Comparison of ENCODE assay signal across 12 mouse cellular contexts in the genomic region with DNA sequence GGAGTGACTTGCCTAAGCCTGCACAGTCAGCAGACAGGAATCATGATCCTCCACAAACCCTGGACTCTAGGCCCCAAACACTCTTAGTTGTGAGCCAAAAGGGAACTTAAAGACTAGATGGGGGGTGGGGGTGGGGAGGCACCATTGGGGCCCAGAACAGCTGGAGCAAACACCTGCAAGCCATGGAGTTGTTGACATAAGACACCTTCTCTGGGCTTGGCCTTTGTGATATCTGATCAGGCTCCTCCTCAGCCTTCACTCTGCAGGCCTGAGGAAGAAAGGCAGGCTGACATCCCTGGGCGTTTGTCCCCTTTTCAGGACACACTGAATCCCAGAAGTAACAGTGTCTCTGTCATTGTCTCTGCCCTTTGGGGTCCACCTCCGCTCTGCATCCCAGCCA. TPM values are rescaled to one million over a fixed set of nuclear protein-coding genes. Genes with fewer than 3 reads are reported as not detected.
DNase-seq lines count a peak whose midpoint lies in the region; ATAC-seq and TF ChIP-seq lines count a peak whose summit lies in the region.
"Had no signal": no experiment of that assay in that cellular context is flagged by ENCODE, and none has a peak within 500 bp of the region (broad histone marks: within the 10 kb centered on the region; RNA-seq: fewer than 3 reads in every experiment).

No protein-coding gene starts in this region.

- intact Hi-C loops in gastrocnemius, postnatal 14 days (cut with DNase I; ENCODE audit: low total_unique reads): no loop called here

- TF ChIP-seq CTCF in hindbrain, postnatal 0 days (IDR thresholded peaks at IDR 0.05; ENCODE audit: low read depth): no peak
- no peak for TF ChIP-seq CTCF in thymus, adult 2 months (IDR thresholded peaks at IDR 0.05; ENCODE audit: borderline replicate concordance, control insufficient read depth, extremely low read depth, insufficient read depth, low read length, poor library complexity)
- TF ChIP-seq CTCF in intestine, postnatal 0 days (IDR thresholded peaks at IDR 0.05; ENCODE audit: low read depth): no peak

- H3K36me3 ChIP-seq in hindbrain, embryonic 12.5 days: no peaks in the 10 kb centered on the region
- H3K36me3 ChIP-seq in hindbrain, postnatal 0 days (ENCODE audit: insufficient read depth, low read length): no peaks in the 10 kb centered on the region
- H3K36me3 ChIP-seq in thymus, adult 2 months (ENCODE audit: control insufficient read depth, insufficient read depth, low read length): no peaks in the 10 kb centered on the region
- H3K36me3 ChIP-seq in intestine, postnatal 0 days (ENCODE audit: control insufficient read depth, insufficient read depth): no peaks in the 10 kb centered on the region

- H3K4me3 ChIP-seq in hindbrain, embryonic 12.5 days: no peak overlapping the region
- H3K4me3 ChIP-seq in hindbrain, postnatal 0 days (ENCODE audit: low read length): no peak overlapping the region
- no peak overlapping the region for H3K4me3 ChIP-seq in thymus, adult 2 months (ENCODE audit: control insufficient read depth, insufficient read depth, low read length)
- H3K4me3 ChIP-seq in intestine, postnatal 0 days (ENCODE audit: low read depth, low read length): no peak overlapping the region
- H3K4me3 ChIP-seq: gastrocnemius, adult 2 months had no signal

- H3K27ac ChIP-seq in hindbrain, embryonic 12.5 days: peak overlapping the region; percentile 75
- no peak overlapping the region for H3K27ac ChIP-seq in hindbrain, postnatal 0 days
- H3K27ac ChIP-seq in thymus, adult 2 months (ENCODE audit: control insufficient read depth, insufficient read depth, low read length): peak overlapping the region; percentile 78
- peak overlapping the region; percentile 17 for H3K27ac ChIP-seq in intestine, postnatal 0 days (ENCODE audit: low read depth, low read length)
- H3K27ac ChIP-seq: gastrocnemius, adult 2 months had no signal

- H3K4me2 ChIP-seq in hindbrain, embryonic 12.5 days (replicated peaks): no peak overlapping the region
- H3K4me2 ChIP-seq in hindbrain, postnatal 0 days (ENCODE audit: low read depth, low read length): no peak overlapping the region
- H3K4me2 ChIP-seq in intestine, postnatal 0 days (replicated peaks; ENCODE audit: low read depth): no peak overlapping the region

- peaks cover 33% of the 10 kb centered on the region for H3K4me1 ChIP-seq in hindbrain, embryonic 12.5 days
- H3K4me1 ChIP-seq in hindbrain, postnatal 0 days (ENCODE audit: insufficient read depth, low read length): peaks cover 11% of the 10 kb centered on the region
- peaks cover 35% of the 10 kb centered on the region for H3K4me1 ChIP-seq in thymus, adult 2 months (replicated peaks; ENCODE audit: control insufficient read depth, insufficient read depth, low read length)
- H3K4me1 ChIP-seq in intestine, postnatal 0 days (replicated peaks; ENCODE audit: control insufficient read depth, insufficient read depth, low read length): 0 out of 2 replicates have a peak, but pooled peaks cover 6% of the 10 kb centered on the region

- no peak for TF ChIP-seq POLR2A in thymus, adult 2 months (IDR thresholded peaks at IDR 0.05; ENCODE audit: control insufficient read depth, extremely low read depth, insufficient read depth, low read length, poor library complexity)

- no peaks in the 10 kb centered on the region for H3K27me3 ChIP-seq in hindbrain, embryonic 12.5 days
- no peaks in the 10 kb centered on the region for H3K27me3 ChIP-seq in hindbrain, postnatal 0 days (ENCODE audit: insufficient read depth, low read length)
- H3K27me3 ChIP-seq in thymus, adult 2 months (ENCODE audit: control insufficient read depth, insufficient read depth, low read length): no peaks in the 10 kb centered on the region
- no peaks in the 10 kb centered on the region for H3K27me3 ChIP-seq in intestine, postnatal 0 days (replicated peaks; ENCODE audit: control insufficient read depth, insufficient read depth, low read length)

- no peaks in the 10 kb centered on the region for H3K9me3 ChIP-seq in hindbrain, embryonic 12.5 days (replicated peaks)
- H3K9me3 ChIP-seq in hindbrain, postnatal 0 days (ENCODE audit: low read length): no peaks in the 10 kb centered on the region
- H3K9me3 ChIP-seq in intestine, postnatal 0 days (ENCODE audit: control insufficient read depth): no peaks in the 10 kb centered on the region

- no peak for DNase-seq in hindbrain, postnatal 0 days (ENCODE audit: low spot score)
- no peak for DNase-seq in thymus, adult 2 months
- DNase-seq in thymus, postnatal 25 days: no peak
- peak; percentile 51 for DNase-seq in thymus, postnatal 4 days
- DNase-seq in gastrocnemius, postnatal 14 days: no peak
- DNase-seq in left cerebral cortex, adult 9 months (ENCODE audit: low spot score in 2 of 2): no peak
- DNase-seq: embryo, embryonic 11 days; gastrocnemius, adult 2 months; layer of hippocampus, adult 9-11 months; lung, adult 2 months had no signal

- H3K9ac ChIP-seq in hindbrain, embryonic 12.5 days: no peak overlapping the region
- H3K9ac ChIP-seq in hindbrain, postnatal 0 days (replicated peaks; ENCODE audit: low read length): no peak overlapping the region
- no peak overlapping the region for H3K9ac ChIP-seq in intestine, postnatal 0 days (ENCODE audit: low read depth, low read length)

- WGBS in hindbrain, embryonic 12.5 days: 49% methylated on average over 2 of the region's 2 CpGs
- WGBS in hindbrain, postnatal 0 days: 54% methylated on average over 2 of the region's 2 CpGs
- 65% methylated on average over 2 of the region's 2 CpGs for WGBS in thymus, adult 2 months
- 67% methylated on average over 2 of the region's 2 CpGs for WGBS in intestine, postnatal 0 days

- ATAC-seq in hindbrain, embryonic 12.5 days (ENCODE audit: low FRiP score): no peak
- ATAC-seq in hindbrain, postnatal 0 days: no peak
- ATAC-seq in intestine, postnatal 0 days: peak; percentile 63

RNA-seq across cellular contexts. Expression of a gene that starts 12.0 kb away (rescaled TPM):
- polyA plus RNA-seq in hindbrain, embryonic 12.5 days (2016; fragmentation: Nextera tagmentation; extraction: Ambion mirVana): 78.1 and 78.6 TPM in 2 replicates
- 55.9 and 76.6 TPM in 2 replicates for total RNA-seq in hindbrain, postnatal 0 days (2014; rRNA removed)
- polyA plus RNA-seq in hindbrain, postnatal 0 days (2015; fragmentation: Nextera tagmentation; extraction: Ambion mirVana): 55.2 and 56.9 TPM in 2 replicates
- 157 and 190 TPM in 2 replicates for polyA plus RNA-seq in thymus, adult 2 months (2012; rRNA removed)
- 11.5 and 17.8 TPM in 2 replicates for polyA plus RNA-seq in intestine, postnatal 0 days (2015; fragmentation: Nextera tagmentation; extraction: Ambion mirVana)
- 10 to 100 TPM; 15.4 to 70.6 TPM for total RNA-seq in gastrocnemius, postnatal 14 days (2021)

RNA-seq across cellular contexts. Expression of a gene that starts 39.0 kb away (rescaled TPM):
- polyA plus RNA-seq in hindbrain, embryonic 12.5 days (2016; fragmentation: Nextera tagmentation; extraction: Ambion mirVana): 36.3 and 38.0 TPM in 2 replicates
- total RNA-seq in hindbrain, postnatal 0 days (2014; rRNA removed): 10.6 and 11.5 TPM in 2 replicates
- polyA plus RNA-seq in hindbrain, postnatal 0 days (2015; fragmentation: Nextera tagmentation; extraction: Ambion mirVana): 41.8 and 42.9 TPM in 2 replicates
- 24.2 and 26.2 TPM in 2 replicates for polyA plus RNA-seq in thymus, adult 2 months (2012; rRNA removed)
- polyA plus RNA-seq in intestine, postnatal 0 days (2015; fragmentation: Nextera tagmentation; extraction: Ambion mirVana): 28.7 TPM in 2 replicates
- total RNA-seq in gastrocnemius, postnatal 14 days (2021): 10 to 100 TPM; 11.2 to 13.2 TPM

RNA-seq across cellular contexts. Expression of a gene that starts 39.3 kb away (rescaled TPM):
- polyA plus RNA-seq in hindbrain, embryonic 12.5 days (2016; fragmentation: Nextera tagmentation; extraction: Ambion mirVana): 113 and 119 TPM in 2 replicates
- total RNA-seq in hindbrain, postnatal 0 days (2014; rRNA removed): 62.6 and 70.1 TPM in 2 replicates
- polyA plus RNA-seq in hindbrain, postnatal 0 days (2015; fragmentation: Nextera tagmentation; extraction: Ambion mirVana): 132 and 133 TPM in 2 replicates
- 108 and 136 TPM in 2 replicates for polyA plus RNA-seq in thymus, adult 2 months (2012; rRNA removed)
- 98.4 and 100 TPM in 2 replicates for polyA plus RNA-seq in intestine, postnatal 0 days (2015; fragmentation: Nextera tagmentation; extraction: Ambion mirVana)
- total RNA-seq in gastrocnemius, postnatal 14 days (2021): 10 to 100 TPM; 35.6 to 47.3 TPM
